Mouse (Mus musculus) CH12.LX (cell line): ENCODE results near the gene Spryd3. TPM values are rescaled to one million over a fixed set of nuclear protein-coding genes. Genes with fewer than 3 reads are reported as not detected.

ENCODE experiments used
- DNase-seq: peaks from one replicate; pipeline ENCODE4 v3.0.0-alpha.2; 2013; ENCODE audit errors: extremely low read depth
- H3K27ac ChIP-seq: 2 replicates; pipeline ENCODE4 v1.5.1; 2012; ENCODE audit warnings: low read depth, mild to moderate bottlenecking, control low read depth, moderate library complexity; ENCODE audit not compliant: insufficient read depth
- H3K27me3 ChIP-seq: replicated peaks from 2 replicates; pipeline ENCODE3; 2012; ENCODE audit warnings: inconsistent platforms
- H3K36me3 ChIP-seq, 2 experiments: replicated peaks in 1 of 2; 2 replicates each; pipeline versions ENCODE3 to v1.6.1; 2012; ENCODE audit warnings: inconsistent platforms in 1 of 2, low read length in 1 of 2, mild to moderate bottlenecking in 1 of 2, mixed read lengths in 1 of 2, moderate library complexity in 1 of 2; ENCODE audit not compliant: control insufficient read depth in 1 of 2, insufficient read depth in 1 of 2
- H3K4me1 ChIP-seq, 2 experiments: 2 replicates each; pipeline ENCODE4 v1.6.1; 2012; ENCODE audit warnings: inconsistent platforms in 1 of 2, moderate library complexity in 1 of 2; ENCODE audit not compliant: insufficient read depth in 2 of 2, control insufficient read depth in 1 of 2
- H3K4me2 ChIP-seq: 2 replicates; pipeline ENCODE4 v1.6.1; 2012; ENCODE audit warnings: low read depth, mild to moderate bottlenecking, control low read depth; ENCODE audit not compliant: poor library complexity, insufficient read depth, severe bottlenecking
- H3K4me3 ChIP-seq, 3 experiments: fragments of 150-350 bp in 1 of 3; sonication (generic) in 1 of 3; replicated peaks in 1 of 3; 2 replicates each; pipeline versions ENCODE3 to v1.5.1; 2011 to 2012; ENCODE audit warnings: low read depth in 2 of 3, low read length in 2 of 3, mild to moderate bottlenecking in 2 of 3, moderate library complexity in 2 of 3, control low read depth in 1 of 3, improper control_type of control experiment in 1 of 3, inconsistent platforms in 1 of 3, mixed read lengths in 1 of 3; ENCODE audit not compliant: poor library complexity in 1 of 3
- H3K79me2 ChIP-seq: replicated peaks from 2 replicates; pipeline ENCODE4 v1.6.1; 2012; ENCODE audit warnings: mild to moderate bottlenecking, moderate library complexity; ENCODE audit not compliant: control insufficient read depth, poor library complexity, insufficient read depth, severe bottlenecking; ENCODE audit errors: extremely low read depth
- H3K9ac ChIP-seq: 2 replicates; pipeline ENCODE4 v1.6.1; 2012; ENCODE audit warnings: low read depth, mild to moderate bottlenecking, control low read depth, moderate library complexity; ENCODE audit not compliant: insufficient read depth
- H3K9me3 ChIP-seq: replicated peaks from 2 replicates; pipeline ENCODE3; 2012; ENCODE audit warnings: low read length, inconsistent platforms, mixed read lengths
- BHLHE40 ChIP-seq: IDR thresholded peaks from 2 replicates; pipeline ENCODE4 v1.6.1; 2011; ENCODE audit warnings: mild to moderate bottlenecking, low read depth, low read length, improper control_type of control experiment
- E2F4 ChIP-seq: IDR thresholded peaks from 2 replicates; pipeline ENCODE4 v1.6.1; 2011; ENCODE audit warnings: low read depth, low read length, improper control_type of control experiment; ENCODE audit not compliant: insufficient replicate concordance
- ETS1 ChIP-seq: conservative IDR thresholded peaks from 2 replicates; pipeline ENCODE4 v1.6.1; 2012; ENCODE audit warnings: low read depth, mild to moderate bottlenecking, inconsistent platforms, low read length, improper control_type of control experiment, moderate library complexity
- HCFC1 ChIP-seq: IDR thresholded peaks from 2 replicates; pipeline ENCODE4 v1.6.1; 2012; ENCODE audit warnings: low read depth, mild to moderate bottlenecking, inconsistent platforms, low read length, improper control_type of control experiment
- MAFK ChIP-seq: IDR thresholded peaks from 2 replicates; pipeline ENCODE4 v1.6.1; 2011; ENCODE audit warnings: low read length, improper control_type of control experiment; ENCODE audit not compliant: insufficient replicate concordance
- MAX ChIP-seq: IDR thresholded peaks from 2 replicates; pipeline ENCODE4 v1.6.1; 2011; ENCODE audit warnings: low read length, improper control_type of control experiment
- POLR2AphosphoS2 ChIP-seq: IDR thresholded peaks from 2 replicates; pipeline ENCODE4 v1.6.1; 2011; ENCODE audit warnings: low read depth, low read length, improper control_type of control experiment
- RCOR1 ChIP-seq: conservative IDR thresholded peaks from 2 replicates; pipeline ENCODE4 v1.6.1; 2012; ENCODE audit warnings: low read depth, mild to moderate bottlenecking, inconsistent platforms, low read length, improper control_type of control experiment
- SMC3 ChIP-seq: IDR thresholded peaks from 2 replicates; pipeline ENCODE4 v1.6.1; 2011; ENCODE audit warnings: low read depth, low read length, improper control_type of control experiment
- TBP ChIP-seq: conservative IDR thresholded peaks from 2 replicates; pipeline ENCODE4 v1.6.1; 2011; ENCODE audit warnings: low read depth, low read length, improper control_type of control experiment
- TCF12 ChIP-seq: IDR thresholded peaks from 2 replicates; pipeline ENCODE4 v1.6.1; 2014; ENCODE audit warnings: low read depth, mild to moderate bottlenecking, inconsistent platforms, low read length, improper control_type of control experiment
- ZMIZ1 ChIP-seq: IDR thresholded peaks from 2 replicates; pipeline ENCODE4 v1.6.1; 2012; ENCODE audit warnings: low read depth, mild to moderate bottlenecking, inconsistent platforms, low read length, improper control_type of control experiment
- dilution Hi-C: fragments of 300-500 bp; cut with MboI; formaldehyde crosslinking; loops from 2 replicates; pipeline ENCODE4 v1.14.3; 2020; ENCODE audit warnings: low sequenced_read_pairs; ENCODE audit not compliant: extremely low pct_unique_long_range_greater_than_20kb, extremely low pct_ligation_motif_present
- in situ Hi-C: fragments of 300-500 bp; cut with MboI; formaldehyde crosslinking; loops from 3 replicates; pipeline ENCODE4 v1.14.3; 2019; ENCODE audit warnings: low sequenced_read_pairs, low pct_ligation_motif_present, low pct_unique_long_range_greater_than_20kb, mixed read lengths
- polyA plus RNA-seq: library from polyadenylated mRNA; unstranded; fragments of >175 nt; gene quantifications from 2 replicates; pipeline ENCODE4 v1.2.1, GENCODE M21; 2012; ENCODE audit warnings: low read depth; ENCODE audit not compliant: insufficient read length
- total RNA-seq, 2 experiments: library from RNA; depleted of rRNA; stranded (reverse); fragments of 300-350 nt in 1 of 2; fragments of >200 nt in 1 of 2; gene quantifications; 2 replicates each; pipeline ENCODE4 v1.2.3; 2012 to 2014

The Spryd3 gene
- total and polyA plus RNA-seq, 3 experiments = 21.5 to 25.7 (median 21.6) TPM

- no peak overlapping the region for H3K4me3 ChIP-seq
- dilution Hi-C loops = no loop called here
- no peaks in the 10 kb centered on the region for H3K27me3 ChIP-seq
- H3K79me2 ChIP-seq = no peaks in the 10 kb centered on the region
- peaks cover 0 to 4% of the 10 kb centered on the region in 2 experiments; a peak in 2 of 4 replicates for H3K4me1 ChIP-seq
- in situ Hi-C loops = no loop called here
- H3K9me3 ChIP-seq = no peaks in the 10 kb centered on the region
- H3K9ac ChIP-seq = no peak overlapping the region
- TF ChIP-seq BHLHE40 = no peak
- TF ChIP-seq TCF12 = no peak
- TF ChIP-seq TBP = no peak
- no peak for TF ChIP-seq ETS1
- peaks cover 0 to 4% of the 10 kb centered on the region in 2 experiments for H3K36me3 ChIP-seq
- DNase-seq = no peak
- no peak overlapping the region for H3K4me2 ChIP-seq
- H3K27ac ChIP-seq = no peak overlapping the region
These were observed 41.4 kb upstream of the Spryd3 start for GRCm38 (mm10) chr15:102177417-102177816.

- peaks cover 0 to 4% of the 10 kb centered on the region in 2 experiments; a peak in 2 of 4 replicates for H3K4me1 ChIP-seq
- H3K4me2 ChIP-seq = no peak overlapping the region
- H3K4me3 ChIP-seq = no peak overlapping the region
- TF ChIP-seq POLR2AphosphoS2 (no peak), E2F4 (no peak), MAX (no peak), ZMIZ1 (no peak), SMC3 (no peak)
- H3K36me3 ChIP-seq = peaks cover 0 to 4% of the 10 kb centered on the region in 2 experiments
- H3K27ac ChIP-seq = no peak overlapping the region
- in situ Hi-C loops = no loop called here
- H3K79me2 ChIP-seq = no peaks in the 10 kb centered on the region
- no peaks in the 10 kb centered on the region for H3K9me3 ChIP-seq
- no peak overlapping the region for H3K9ac ChIP-seq
- no peaks in the 10 kb centered on the region for H3K27me3 ChIP-seq
- no peak for DNase-seq
- dilution Hi-C loops = no loop called here
These were observed 40.7 kb upstream of the Spryd3 start for GRCm38 (mm10) chr15:102176571-102177316.

- no peak overlapping the region for H3K9ac ChIP-seq
- peaks cover 0 to 4% of the 10 kb centered on the region in 2 experiments for H3K36me3 ChIP-seq
- H3K4me1 ChIP-seq = peaks cover 0 to 4% of the 10 kb centered on the region in 2 experiments; a peak in 2 of 4 replicates
- H3K27me3 ChIP-seq = no peaks in the 10 kb centered on the region
- no peak overlapping the region for H3K4me2 ChIP-seq
- in situ Hi-C loops = no loop called here
- no peaks in the 10 kb centered on the region for H3K79me2 ChIP-seq
- H3K9me3 ChIP-seq = no peaks in the 10 kb centered on the region
- TF ChIP-seq MAFK = no peak
- TF ChIP-seq TBP = no peak
- TF ChIP-seq HCFC1 = no peak
- TF ChIP-seq RCOR1 = no peak
- DNase-seq = no peak
- H3K4me3 ChIP-seq = no peak overlapping the region
- H3K27ac ChIP-seq = no peak overlapping the region
- dilution Hi-C loops = no loop called here
These were observed 39.8 kb upstream of the Spryd3 start for GRCm38 (mm10) chr15:102175736-102176319.
